Mouse (Mus musculus) ovary, postnatal 36 days (tissue): Measurements from ENCODE around the gene Mcur1.

Experiments used
- DNase-seq: peaks from one replicate; pipeline ENCODE4 v3.0.0; 2022; ENCODE audit warnings: low spot score, mixed read lengths

Mcur1 gene

GRCm38 (mm10) chr13:43565346-43565745, 5.4 kb upstream of the Mcur1 start:
- DNase-seq = peak; percentile 62

- DNase-seq = no peak
Observed at GRCm38 (mm10) chr13:43564733-43565132, 4.7 kb upstream of the Mcur1 start.

- no peak for DNase-seq
Observed at GRCm38 (mm10) chr13:43562726-43563125, 2.7 kb upstream of the Mcur1 start.

- DNase-seq = peak; percentile 42
Observed at GRCm38 (mm10) chr13:43560458-43561411, 744 bp upstream of the Mcur1 start.

GRCm38 (mm10) chr13:43558959-43559358, 1.0 kb downstream of the Mcur1 start:
- no peak for DNase-seq

- no peak for DNase-seq
Observed at GRCm38 (mm10) chr13:43558357-43558756, 1.6 kb downstream of the Mcur1 start.

- no peak for DNase-seq
Observed at GRCm38 (mm10) chr13:43556913-43557542, 3.0 kb downstream of the Mcur1 start.

GRCm38 (mm10) chr13:43555321-43555720, 4.7 kb downstream of the Mcur1 start:
- no peak for DNase-seq

GRCm38 (mm10) chr13:43554827-43555226, 5.2 kb downstream of the Mcur1 start:
- DNase-seq = no peak

- no peak for DNase-seq
Observed at GRCm38 (mm10) chr13:43550676-43551075, 9.3 kb downstream of the Mcur1 start.

- no peak for DNase-seq
Observed at GRCm38 (mm10) chr13:43549870-43550269, 10.1 kb downstream of the Mcur1 start.

- DNase-seq = no peak
Observed at GRCm38 (mm10) chr13:43549078-43549698, 10.8 kb downstream of the Mcur1 start.

- no peak for DNase-seq
Observed at GRCm38 (mm10) chr13:43548617-43549016, 11.4 kb downstream of the Mcur1 start.

GRCm38 (mm10) chr13:43546861-43547260, 13.1 kb downstream of the Mcur1 start:
- peak; percentile 59 for DNase-seq

- no peak for DNase-seq
Observed at GRCm38 (mm10) chr13:43540205-43540815, 19.7 kb downstream of the Mcur1 start.

- no peak for DNase-seq
Observed at GRCm38 (mm10) chr13:43539409-43539808, 20.6 kb downstream of the Mcur1 start.

GRCm38 (mm10) chr13:43537854-43538253, 22.1 kb downstream of the Mcur1 start:
- DNase-seq = no peak

GRCm38 (mm10) chr13:43534015-43534414, 26.0 kb downstream of the Mcur1 start:
- DNase-seq = no peak

- DNase-seq = peak; percentile 23
Observed at GRCm38 (mm10) chr13:43530832-43531693, 28.9 kb downstream of the Mcur1 start.

- no peak for DNase-seq
Observed at GRCm38 (mm10) chr13:43530129-43530831, 29.7 kb downstream of the Mcur1 start.

- no peak for DNase-seq
Observed at GRCm38 (mm10) chr13:43526289-43526688, 33.7 kb downstream of the Mcur1 start.
